Mouse (Mus musculus) myocyte (in vitro differentiated cells): ENCODE measurements at regions not wholly inside any gene's neighbourhood (a gene's known extent, or its start where the extent isn't known, plus 50 kb on each side); places are given as distances from the start of the nearest gene placed in this dataset.

Experiments used
- H3K27me3 ChIP-seq: one replicate; pipeline ENCODE4 v1.6.1; 2011; ENCODE audit not compliant: control insufficient read depth, insufficient read depth, insufficient read length
- H3K36me3 ChIP-seq: one replicate; pipeline ENCODE4 v1.6.1; 2011; ENCODE audit not compliant: control insufficient read depth, insufficient read depth
- H3K4me2 ChIP-seq: one replicate; pipeline ENCODE4 v1.6.1; 2011; ENCODE audit warnings: low read depth, control low read depth
- H3K4me3 ChIP-seq: one replicate; pipeline ENCODE4 v1.5.1; 2011; ENCODE audit warnings: mild to moderate bottlenecking, control low read depth, moderate library complexity
- H3K79me2 ChIP-seq: one replicate; pipeline ENCODE4 v1.6.1; 2011; ENCODE audit not compliant: control insufficient read depth, insufficient read depth
- H3ac ChIP-seq: one replicate; pipeline ENCODE4 v1.6.1; 2011; ENCODE audit not compliant: control insufficient read depth, insufficient read length
- CEBPB ChIP-seq: IDR thresholded peaks from 2 replicates; pipeline ENCODE4 v1.6.1; 2011; ENCODE audit warnings: mild to moderate bottlenecking, moderate library complexity; ENCODE audit not compliant: poor library complexity, insufficient read depth, severe bottlenecking
- E2F4 ChIP-seq: IDR thresholded peaks from one replicate; pipeline ENCODE4 v1.6.1; 2011; ENCODE audit warnings: mild to moderate bottlenecking, control low read depth, moderate library complexity; ENCODE audit not compliant: insufficient read depth
- MAX ChIP-seq: IDR thresholded peaks from one replicate; pipeline ENCODE4 v1.6.1; 2011; ENCODE audit warnings: low read depth, mild to moderate bottlenecking, control low read depth
- MYOD1 ChIP-seq, 3 experiments: IDR thresholded peaks; one replicate each; pipeline ENCODE4 v1.6.1; 2011; ENCODE audit warnings: control low read depth in 2 of 3, low read depth in 2 of 3, mild to moderate bottlenecking in 2 of 3, moderate library complexity in 1 of 3; ENCODE audit not compliant: insufficient read length in 2 of 3, control insufficient read depth in 1 of 3
- MYOG ChIP-seq, 3 experiments: IDR thresholded peaks; one replicate each; pipeline ENCODE4 v1.6.1; 2011; ENCODE audit warnings: control low read depth in 2 of 3, low read depth in 2 of 3, mild to moderate bottlenecking in 2 of 3; ENCODE audit not compliant: insufficient read length in 2 of 3, control insufficient read depth in 1 of 3, insufficient read depth in 1 of 3
- POLR2A ChIP-seq: IDR thresholded peaks from one replicate; pipeline ENCODE4 v1.6.1; 2011; ENCODE audit warnings: low read depth, mild to moderate bottlenecking, control low read depth, moderate library complexity; ENCODE audit not compliant: insufficient read length
- POLR2AphosphoS2 ChIP-seq: IDR thresholded peaks from one replicate; pipeline ENCODE4 v1.6.1; 2011; ENCODE audit warnings: low read depth, control low read depth; ENCODE audit not compliant: insufficient read length
- REST ChIP-seq: IDR thresholded peaks from one replicate; pipeline ENCODE4 v1.6.1; 2011; ENCODE audit warnings: mild to moderate bottlenecking, control low read depth, moderate library complexity; ENCODE audit not compliant: insufficient read depth, insufficient read length
- SRF ChIP-seq: IDR thresholded peaks from one replicate; pipeline ENCODE4 v1.6.1; 2011; ENCODE audit warnings: low read depth; ENCODE audit not compliant: control insufficient read depth, insufficient read length
- TCF12 ChIP-seq: IDR thresholded peaks from one replicate; pipeline ENCODE4 v1.6.1; 2011; ENCODE audit warnings: mild to moderate bottlenecking, control low read depth; ENCODE audit not compliant: poor library complexity, insufficient read depth, severe bottlenecking
- TCF3 ChIP-seq: IDR thresholded peaks from one replicate; pipeline ENCODE4 v1.6.1; 2011; ENCODE audit warnings: low read depth, control low read depth; ENCODE audit not compliant: insufficient read length
- USF1 ChIP-seq: IDR thresholded peaks from one replicate; pipeline ENCODE4 v1.6.1; 2011; ENCODE audit warnings: low read depth, mild to moderate bottlenecking, control low read depth, moderate library complexity

DNA sequence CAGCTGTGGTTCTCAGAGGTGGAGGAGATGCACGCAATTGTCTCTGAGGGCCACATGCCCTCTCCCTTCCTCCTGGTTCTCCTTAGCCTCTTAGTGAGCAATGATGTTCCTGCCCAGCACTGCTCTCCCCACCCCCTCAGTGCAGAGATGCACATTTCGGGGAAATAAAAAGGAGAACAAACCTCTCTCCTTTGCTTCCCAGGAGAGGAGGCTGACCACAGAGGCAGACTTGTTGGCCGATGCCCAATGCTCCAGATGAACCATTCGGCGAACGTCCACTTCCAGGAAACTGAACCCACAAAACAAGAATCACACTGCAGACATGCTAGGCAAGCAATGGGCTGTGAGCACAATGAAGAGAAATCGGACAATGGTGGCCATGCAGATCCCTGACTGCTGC lies 169.8 kb upstream of the Irf2bp2 start:
- no peak overlapping the region for H3K4me2 ChIP-seq
- H3K36me3 ChIP-seq, result no peaks in the 10 kb centered on the region

DNA sequence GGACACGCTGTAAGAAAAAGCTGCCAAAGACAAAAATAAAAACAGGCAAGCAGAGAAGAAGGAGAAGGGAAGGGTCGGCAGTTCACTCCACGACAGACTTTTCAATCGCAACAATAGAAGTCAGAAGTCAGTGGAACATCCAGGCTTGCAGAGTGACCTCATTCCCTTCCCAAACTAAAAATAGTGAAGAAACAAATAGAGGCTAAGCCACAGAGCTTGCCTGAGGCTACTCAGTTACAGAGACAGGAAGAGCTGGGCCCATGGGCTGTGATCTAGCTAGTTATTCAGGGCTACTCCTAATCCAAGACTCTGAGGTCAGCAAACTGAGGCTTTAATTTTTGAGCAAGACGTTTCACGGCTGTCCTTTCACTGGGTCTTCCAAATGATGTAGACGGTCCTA lies 165.9 kb upstream of the Irf2bp2 start:
- Histone ChIP-seq H3K4me3 (no peak overlapping the region), H3K4me2 (no peak overlapping the region), H3K79me2 (no peaks in the 10 kb centered on the region), H3K27me3 (no peaks in the 10 kb centered on the region), H3K36me3 (no peaks in the 10 kb centered on the region), H3ac (no peak overlapping the region)
- TF ChIP-seq MAX (no peak), SRF (no peak), POLR2A (no peak), REST (no peak), TCF12 (no peak), E2F4 (no peak), TCF3 (no peak), USF1 (no peak)

More for the DNA sequence above, 169.8 kb upstream of the Irf2bp2 start:
- no peak for TF ChIP-seq TCF3
- no peak for TF ChIP-seq POLR2A
- no peak for TF ChIP-seq USF1
- TF ChIP-seq TCF12, result no peak
- TF ChIP-seq MYOD1 (IDR thresholded peaks at IDR 0.05; ENCODE audit: control insufficient read depth in 1 of 3, insufficient read length in 2 of 3, low read depth in 2 of 3), result no peak
- TF ChIP-seq POLR2AphosphoS2, result no peak
- no peak for TF ChIP-seq CEBPB
- TF ChIP-seq MYOG (IDR thresholded peaks at IDR 0.05; ENCODE audit: control insufficient read depth in 1 of 3, insufficient read depth in 1 of 3, insufficient read length in 2 of 3, low read depth in 2 of 3), result no peak
- TF ChIP-seq REST, result no peak
- TF ChIP-seq SRF, result no peak
- TF ChIP-seq E2F4, result no peak
- no peak for TF ChIP-seq MAX
- Histone ChIP-seq H3K27me3 (no peaks in the 10 kb centered on the region), H3ac (no peak overlapping the region), H3K79me2 (no peaks in the 10 kb centered on the region), H3K4me3 (no peak overlapping the region)

DNA sequence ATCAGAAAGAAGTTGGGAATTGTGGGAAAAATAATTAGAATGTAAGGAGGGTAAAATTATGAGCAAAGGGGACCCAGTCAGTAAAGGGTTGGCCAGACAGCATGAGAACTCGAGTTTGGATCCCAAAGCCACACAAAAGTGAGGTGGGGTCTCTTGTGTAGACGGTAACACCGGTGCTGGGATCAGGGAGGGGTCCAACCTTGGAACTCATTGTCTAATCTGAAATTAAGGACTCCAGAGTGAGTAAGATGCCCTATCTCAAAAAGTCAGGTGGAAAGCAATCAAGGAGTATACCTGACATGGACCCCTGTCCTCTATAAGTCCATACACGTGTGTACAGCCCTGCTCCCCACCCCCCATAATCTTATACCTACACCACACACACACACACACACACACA lies 165.2 kb upstream of the Irf2bp2 start:
- Histone ChIP-seq H3K27me3 (no peaks in the 10 kb centered on the region), H3ac (no peak overlapping the region), H3K36me3 (no peaks in the 10 kb centered on the region), H3K4me2 (no peak overlapping the region), H3K4me3 (no peak overlapping the region), H3K79me2 (no peaks in the 10 kb centered on the region)
- TF ChIP-seq MYOD1 (IDR thresholded peaks at IDR 0.05; ENCODE audit: control insufficient read depth in 1 of 3, insufficient read length in 2 of 3, low read depth in 2 of 3) (no peak), TCF12 (no peak)

DNA sequence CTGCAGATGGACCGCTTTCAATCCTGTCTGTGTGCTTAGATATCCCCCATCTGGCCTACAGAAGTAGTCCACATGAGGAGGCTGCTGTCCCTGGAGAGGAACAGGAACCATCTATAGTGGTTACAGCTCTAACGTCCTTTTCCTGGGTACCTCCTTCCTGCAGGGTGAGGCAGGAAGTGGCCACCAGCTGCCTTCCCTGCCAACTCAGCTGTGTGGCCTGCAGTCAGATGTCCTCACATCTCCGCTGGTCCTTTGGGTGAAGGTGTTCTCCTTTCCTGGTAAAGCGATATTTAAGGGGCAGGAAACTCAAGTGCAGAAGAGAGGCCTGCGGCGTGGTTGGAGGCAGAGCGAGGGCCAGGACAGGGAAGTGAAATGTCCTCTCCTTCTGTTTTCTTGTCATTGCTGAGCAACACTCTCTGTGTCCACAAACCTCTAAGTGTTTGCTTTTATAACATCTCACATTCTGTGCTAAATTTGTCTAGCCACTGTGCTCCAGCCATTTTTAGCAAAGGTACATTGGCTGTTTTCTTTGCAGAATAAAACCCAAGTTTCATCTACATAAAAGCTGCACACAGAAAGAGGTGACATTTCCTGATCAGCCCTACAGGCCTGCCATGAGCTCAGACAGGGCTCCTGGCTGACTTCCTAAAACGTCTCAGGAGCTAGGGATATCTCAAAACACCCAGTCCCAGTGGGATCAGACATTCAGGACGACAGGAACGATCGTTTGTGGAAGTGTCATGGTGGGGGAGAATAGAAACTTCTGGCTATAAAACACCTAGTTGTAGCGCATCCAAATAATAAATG lies 164.4 kb upstream of the Irf2bp2 start:
- H3K4me3 ChIP-seq, result no peak overlapping the region
- no peaks in the 10 kb centered on the region for H3K79me2 ChIP-seq
- no peak overlapping the region for H3ac ChIP-seq
- H3K27me3 ChIP-seq, result no peaks in the 10 kb centered on the region
- no peaks in the 10 kb centered on the region for H3K36me3 ChIP-seq
- TF ChIP-seq TCF3 (peak; percentile 19), MYOD1 (IDR thresholded peaks at IDR 0.05; ENCODE audit: control insufficient read depth in 1 of 3, insufficient read length in 2 of 3, low read depth in 2 of 3) (peak in 1 of 3 experiments; percentile 75), E2F4 (no peak), POLR2A (no peak), MYOG (IDR thresholded peaks at IDR 0.05; ENCODE audit: control insufficient read depth in 1 of 3, insufficient read depth in 1 of 3, insufficient read length in 2 of 3, low read depth in 2 of 3) (peak in 1 of 3 experiments; percentile 24), USF1 (no peak)
- H3K4me2 ChIP-seq, result peak overlapping the region; percentile 0

DNA sequence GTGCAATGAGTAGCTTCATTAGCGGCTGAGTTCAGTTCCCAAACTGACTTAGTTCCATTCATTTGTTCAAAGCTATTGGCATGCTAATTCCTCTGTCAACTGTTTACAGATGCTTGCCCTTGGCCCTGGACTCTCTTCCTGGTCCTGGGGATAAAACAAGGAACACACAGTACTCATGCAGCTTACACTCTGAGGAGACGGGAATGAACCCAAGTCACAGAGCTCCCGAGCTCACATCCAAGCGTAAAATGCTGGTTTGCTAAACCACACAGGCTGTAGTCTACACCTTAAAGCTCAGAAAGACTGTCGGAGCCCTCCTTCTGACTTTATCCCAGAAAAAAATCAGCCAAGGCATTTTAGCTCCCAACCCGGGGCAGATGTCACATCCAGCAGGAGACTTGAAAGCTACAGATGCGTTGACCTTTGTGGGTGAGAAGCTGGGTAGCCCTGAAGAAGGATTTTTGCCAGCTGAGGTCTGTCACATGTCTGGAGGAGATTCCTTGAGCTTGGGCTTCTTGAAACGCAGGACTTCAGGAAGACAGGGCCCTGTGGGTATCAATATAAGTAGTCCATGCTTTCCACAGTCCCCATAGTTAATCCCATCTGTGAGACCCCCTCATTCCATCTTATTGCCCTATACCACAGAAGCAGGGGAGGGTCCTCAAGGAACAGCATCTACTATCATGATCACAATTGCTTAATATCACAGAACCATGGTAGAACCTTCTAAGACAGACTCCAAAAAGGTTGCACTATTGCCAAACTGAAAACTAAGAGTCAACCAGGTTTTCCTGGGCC lies 162.7 kb upstream of the Irf2bp2 start:
- Histone ChIP-seq H3K79me2 (no peaks in the 10 kb centered on the region), H3K4me3 (no peak overlapping the region), H3ac (no peak overlapping the region), H3K36me3 (no peaks in the 10 kb centered on the region), H3K27me3 (no peaks in the 10 kb centered on the region), H3K4me2 (no peak overlapping the region)
- TF ChIP-seq POLR2AphosphoS2 (no peak), MAX (no peak), MYOG (IDR thresholded peaks at IDR 0.05; ENCODE audit: control insufficient read depth in 1 of 3, insufficient read depth in 1 of 3, insufficient read length in 2 of 3, low read depth in 2 of 3) (no peak), CEBPB (no peak), REST (no peak), POLR2A (no peak), USF1 (no peak), MYOD1 (IDR thresholded peaks at IDR 0.05; ENCODE audit: control insufficient read depth in 1 of 3, insufficient read length in 2 of 3, low read depth in 2 of 3) (no peak)
